Mouse (Mus musculus) right cerebral cortex, adult 18-20 months (tissue): ENCODE results near the gene Abcb11.
A peak's percentile ranks its signal among the peaks of the same experiment; 100 is the strongest.
"Not testable (repeated sequence)": the region's sequence is repeated elsewhere in the genome, so short reads cannot be mapped to it uniquely, and the experiment has no call there.

ENCODE experiments used
- DNase-seq: peaks from one replicate; pipeline ENCODE4 v3.0.0; 2022; ENCODE audit warnings: mixed read lengths

The Abcb11 gene

DNA sequence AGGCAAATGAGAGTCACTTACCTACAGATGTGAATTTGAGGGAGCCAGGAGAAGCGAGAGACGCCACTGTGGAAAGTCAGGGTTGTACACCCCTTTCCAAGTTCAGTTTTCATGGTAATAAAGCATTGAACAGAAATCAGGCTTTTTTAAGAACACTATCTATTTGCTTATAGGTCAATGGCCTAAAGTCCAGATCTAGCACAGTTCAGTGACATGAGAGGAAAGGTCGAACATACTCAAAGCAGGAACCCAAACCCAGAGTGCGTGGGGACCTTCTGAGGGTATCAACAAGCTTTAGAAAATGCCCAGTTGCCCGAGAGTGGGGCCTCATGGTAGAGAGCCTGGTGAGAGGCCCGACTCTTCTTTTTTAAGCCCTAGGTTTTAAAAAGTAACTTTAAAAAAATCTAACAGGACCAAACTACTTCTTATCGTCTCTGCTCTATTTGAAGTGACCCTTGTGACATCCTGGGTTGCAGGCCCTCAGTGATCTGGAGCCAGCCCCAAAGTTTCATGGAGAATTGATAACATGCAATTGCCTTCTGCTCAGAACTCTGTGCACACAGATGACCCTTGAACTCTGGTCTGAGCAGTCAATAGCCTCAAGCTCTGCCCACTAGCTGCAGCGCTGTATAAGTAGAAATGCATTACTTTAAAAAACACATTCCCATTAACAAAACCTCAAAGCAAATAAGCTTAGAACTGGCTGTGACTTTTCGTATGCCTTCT lies at the start of gene Abcb11:
TSS of gene Abcb11 (minus strand) at position 121 of the 726 bp plus-strand sequence.
- no peak for DNase-seq

DNA sequence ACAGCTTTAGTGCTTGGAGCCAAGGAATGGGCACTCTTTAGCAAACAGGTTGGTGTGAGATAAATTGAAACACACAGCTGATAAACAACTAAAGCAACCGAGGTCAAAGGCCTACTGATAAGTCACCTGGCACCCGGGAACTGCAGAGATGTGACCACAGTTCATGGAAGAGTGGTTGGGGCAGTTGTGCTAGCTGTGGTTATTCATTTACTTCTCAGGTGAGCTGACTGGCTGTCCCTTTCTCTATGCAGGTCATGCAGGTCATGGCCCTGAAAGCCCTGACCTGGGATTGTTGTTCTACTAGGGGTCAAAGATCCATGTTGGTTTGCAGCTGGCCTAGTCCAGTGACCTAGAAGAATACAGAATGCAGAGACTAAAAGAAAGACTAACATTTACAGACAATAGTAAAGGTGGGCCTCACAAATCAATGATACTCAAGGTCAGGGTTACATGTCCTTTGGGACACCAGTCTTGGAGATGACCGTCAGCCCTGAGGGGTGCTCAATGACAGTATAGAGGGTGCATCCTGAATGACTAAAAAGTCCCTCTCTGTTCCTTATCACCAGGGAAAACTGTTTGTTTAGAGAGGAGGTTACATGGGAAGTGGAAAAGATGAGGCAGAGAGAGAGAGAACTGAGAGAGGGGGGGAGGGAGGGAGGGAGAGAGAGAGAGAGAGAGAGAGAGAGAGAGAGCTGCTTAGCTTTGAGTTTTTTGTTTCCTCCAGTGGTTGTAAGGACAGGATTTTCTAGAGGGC lies 43.9 kb upstream of the Abcb11 start:
- DNase-seq = no peak

DNA sequence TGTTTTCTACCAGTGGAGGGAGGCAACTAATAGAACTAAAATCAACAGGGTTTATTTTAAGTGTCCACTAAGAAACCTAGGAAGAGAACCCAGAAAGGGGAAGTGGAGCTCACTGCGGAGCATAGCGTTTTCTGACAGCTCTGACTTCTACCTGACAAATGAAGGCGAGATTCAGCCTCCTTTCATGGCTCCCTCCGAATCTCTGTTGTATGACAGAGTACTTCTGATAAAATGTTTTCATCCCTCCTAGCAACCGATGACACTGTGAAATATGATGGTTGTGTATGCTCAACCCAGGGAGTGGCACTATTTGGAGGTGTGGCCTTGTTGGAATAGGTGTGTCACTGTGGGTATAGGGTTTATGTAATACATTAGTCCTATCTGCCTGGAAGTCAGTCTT lies 40.4 kb upstream of the Abcb11 start:
- DNase-seq = no peak

DNA sequence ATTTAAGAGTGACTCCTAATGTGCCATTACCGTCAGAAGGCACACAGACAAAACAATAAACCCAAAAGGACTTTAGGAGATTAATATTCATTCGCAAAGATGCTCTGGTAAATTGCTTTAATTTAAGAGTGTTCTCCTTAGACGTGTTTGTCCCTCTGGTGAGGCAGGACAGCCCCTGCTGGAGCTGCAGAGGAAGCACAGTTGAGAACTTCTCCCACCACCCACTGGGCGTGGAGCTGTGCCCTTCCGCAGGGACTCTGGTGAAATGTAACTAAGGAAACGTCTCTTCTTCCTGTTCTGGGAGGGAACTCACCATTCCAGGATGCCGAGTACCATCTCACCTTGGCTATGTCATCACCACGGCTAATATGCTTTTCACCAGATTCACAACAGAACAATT lies 39.3 kb upstream of the Abcb11 start:
- no peak for DNase-seq

DNA sequence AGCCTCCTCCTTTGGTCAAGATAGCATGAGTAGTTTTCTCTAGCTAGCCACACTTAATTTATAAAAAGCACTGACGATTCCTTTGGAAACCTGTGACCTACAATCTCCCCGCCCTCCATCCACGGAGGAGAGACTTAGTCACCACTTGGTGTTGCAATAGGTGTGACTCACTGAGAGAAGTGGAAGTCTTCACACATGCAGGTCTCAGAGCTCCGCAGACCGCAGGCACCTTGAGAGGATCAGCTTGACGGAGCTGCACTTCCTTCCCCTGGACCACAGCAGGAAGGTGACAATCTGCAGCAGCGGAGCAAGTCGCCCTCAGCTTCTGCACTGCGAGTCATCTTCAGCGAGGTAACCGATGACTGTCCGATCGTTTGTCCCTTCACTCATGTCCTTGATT lies 37.9 kb upstream of the Abcb11 start, which contains the start of gene Dhrs9:
TSS of gene Dhrs9 (plus strand) at position 165 of the 400 bp plus-strand sequence.
- peak; percentile 32 for DNase-seq

DNA sequence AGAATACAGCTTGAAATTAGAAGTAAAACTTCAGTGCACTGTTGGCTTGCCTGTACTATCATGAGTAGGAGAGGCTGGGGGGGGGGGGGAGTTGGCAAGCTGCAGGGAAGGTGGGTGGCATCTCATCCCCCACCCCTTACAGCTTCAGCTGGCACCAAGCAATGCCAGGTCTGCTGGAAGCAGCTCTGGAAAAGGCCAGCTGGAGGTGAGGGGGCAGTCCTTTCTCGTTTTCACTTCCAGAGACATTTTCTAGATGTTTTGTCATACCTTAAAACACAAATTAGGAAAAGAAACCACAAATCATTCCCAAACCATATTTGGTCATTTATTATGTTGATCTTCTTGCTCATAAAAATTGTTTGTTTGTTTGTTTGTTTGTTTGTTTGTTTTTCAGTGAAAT lies 37.4 kb upstream of the Abcb11 start:
- DNase-seq = no peak

DNA sequence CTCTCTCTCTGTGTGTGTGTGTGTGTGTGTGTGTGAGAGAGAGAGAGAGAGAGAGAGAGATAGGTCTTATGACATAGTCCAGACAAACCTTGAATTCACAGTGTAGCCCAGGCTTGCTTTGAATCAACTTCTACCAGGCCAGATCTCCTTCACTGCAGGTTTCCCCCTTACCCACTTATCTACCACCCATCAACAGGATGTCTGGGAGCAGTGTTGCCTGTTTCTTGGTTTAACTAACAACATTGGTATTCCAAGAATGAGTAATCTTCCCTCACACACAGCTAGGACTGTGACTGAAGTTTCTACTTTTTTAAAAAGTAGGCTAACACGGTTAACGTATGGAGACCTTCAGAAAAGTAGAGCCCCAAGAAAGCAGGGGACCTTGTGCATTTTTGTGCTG lies 34.4 kb upstream of the Abcb11 start:
- DNase-seq = no peak

DNA sequence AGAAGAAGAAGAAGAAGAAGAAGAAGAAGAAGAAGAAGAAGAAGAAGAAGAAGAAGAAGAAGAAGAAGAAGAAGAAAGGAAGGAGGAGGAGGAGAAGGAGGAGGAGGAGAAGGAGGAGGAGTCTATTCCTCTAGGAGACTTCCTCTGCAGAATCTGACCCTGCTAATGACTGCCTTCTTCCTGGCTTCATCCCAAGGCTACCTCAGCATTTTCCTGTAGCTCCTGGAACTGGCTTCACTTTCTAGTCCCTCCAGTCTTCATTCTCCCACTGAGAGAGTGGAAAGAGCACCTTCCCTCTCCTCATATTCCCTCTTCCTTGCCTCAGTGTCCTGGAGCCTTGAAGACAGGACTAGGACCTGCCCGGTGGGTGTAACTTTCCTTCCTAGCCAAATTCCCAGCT lies 22.9 kb upstream of the Abcb11 start:
- DNase-seq = no peak

DNA sequence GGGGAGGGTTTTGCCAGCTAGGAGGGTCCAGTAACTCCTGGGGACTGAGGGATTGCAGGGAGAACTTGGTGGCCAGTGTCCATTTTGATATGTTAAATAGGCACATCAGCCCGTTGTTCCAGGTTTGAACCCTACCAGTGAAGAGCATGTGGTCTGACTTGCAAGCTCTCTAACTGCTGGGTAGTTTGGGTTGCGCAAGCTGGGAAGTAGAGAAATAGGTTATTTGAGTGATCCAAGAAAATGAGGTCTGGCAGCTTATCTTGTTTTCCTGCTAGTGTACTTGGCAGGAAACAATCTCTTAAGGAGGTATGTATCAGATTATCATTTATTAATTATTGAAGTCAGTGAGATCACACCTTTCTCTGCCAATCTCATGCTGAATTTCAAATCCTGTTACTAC lies 22.4 kb upstream of the Abcb11 start:
- no peak for DNase-seq

DNA sequence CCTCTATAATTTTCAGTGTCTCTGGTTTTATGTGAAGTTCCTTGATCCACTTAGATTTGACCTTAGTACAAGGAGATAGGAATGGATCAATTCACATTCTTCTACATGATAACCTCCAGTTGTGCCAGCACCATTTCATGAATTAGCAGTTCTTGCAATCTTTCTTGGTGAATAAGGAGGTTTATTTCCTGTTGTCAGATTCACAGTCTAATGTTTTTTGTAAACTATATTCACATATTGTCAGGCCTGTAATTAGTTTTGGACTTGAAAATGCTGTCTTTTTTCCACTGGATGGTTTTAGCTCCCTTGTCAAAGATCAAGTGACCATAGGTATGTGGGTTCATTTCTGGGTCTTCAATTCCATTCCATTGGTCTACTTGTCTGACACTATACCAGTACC lies 13.0 kb upstream of the Abcb11 start:
- not testable (repeated sequence) for DNase-seq

DNA sequence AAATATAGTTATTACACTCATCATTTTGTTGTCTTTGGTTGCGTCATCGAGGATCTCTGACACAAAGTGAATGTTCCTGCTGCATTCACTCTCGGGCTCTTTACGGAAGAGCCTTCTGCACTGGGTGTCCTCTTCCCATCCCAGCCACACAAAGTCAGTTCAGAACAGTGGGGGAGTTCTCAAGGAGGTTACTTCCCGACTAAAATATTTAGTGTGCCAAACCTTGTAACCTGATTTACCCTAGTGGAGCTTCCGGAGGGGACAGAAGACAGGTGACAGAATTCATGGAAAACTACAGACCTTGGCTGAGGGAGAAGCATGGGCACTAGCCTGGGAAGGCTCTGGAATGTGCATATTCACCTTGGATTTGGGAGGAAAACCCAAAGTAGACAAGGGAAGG lies 910 bp downstream of the Abcb11 start:
- DNase-seq = no peak

DNA sequence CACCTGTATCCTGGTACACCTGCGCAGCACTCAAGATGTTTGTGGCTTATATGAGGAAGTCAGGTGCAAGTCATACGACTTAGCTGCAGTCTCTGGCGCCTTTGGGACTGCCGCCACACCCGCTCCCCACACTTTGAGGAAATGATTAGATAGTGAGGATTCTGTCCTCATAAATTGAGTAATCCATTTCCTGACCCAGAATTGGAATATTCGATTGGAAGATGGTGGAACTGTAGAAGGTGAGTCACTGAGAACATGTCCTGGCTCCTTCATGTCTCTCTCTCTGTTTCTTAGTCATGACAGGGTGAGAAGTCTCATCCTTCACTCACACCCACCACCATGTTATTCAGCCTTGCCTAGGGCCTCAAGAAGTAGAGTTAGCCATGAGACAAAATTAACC lies 10.9 kb downstream of the Abcb11 start:
- DNase-seq = not testable (repeated sequence)

DNA sequence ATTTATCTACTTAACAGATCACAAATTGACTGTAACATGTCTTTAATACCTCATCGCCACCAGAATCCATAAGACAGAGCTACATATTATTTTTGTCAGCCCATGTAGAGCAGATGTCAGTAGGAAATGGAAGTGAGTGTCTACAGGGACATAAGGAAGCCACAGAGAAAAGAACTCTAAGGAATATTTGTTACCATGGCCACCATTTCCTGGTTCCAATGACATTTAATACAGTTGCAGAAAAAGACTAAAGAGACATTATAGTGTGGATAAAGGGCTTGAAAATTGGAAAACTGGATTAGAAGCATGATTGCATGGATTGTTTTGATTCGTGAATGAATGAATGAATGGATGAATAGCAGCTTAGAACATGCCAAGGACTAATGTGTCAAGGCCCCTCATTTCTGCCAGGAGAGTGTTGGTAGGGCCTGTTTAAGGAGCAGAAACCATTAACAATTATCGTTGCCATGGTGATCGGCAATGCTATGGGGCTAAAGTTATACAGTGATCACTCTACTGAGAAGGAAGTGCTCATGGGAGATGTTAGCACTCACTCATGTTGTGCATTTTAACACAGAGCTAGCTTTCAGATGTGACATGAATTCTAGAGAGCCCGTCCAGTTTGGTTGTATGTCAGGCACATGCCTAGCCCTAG lies 13.8 kb downstream of the Abcb11 start:
- no peak for DNase-seq

DNA sequence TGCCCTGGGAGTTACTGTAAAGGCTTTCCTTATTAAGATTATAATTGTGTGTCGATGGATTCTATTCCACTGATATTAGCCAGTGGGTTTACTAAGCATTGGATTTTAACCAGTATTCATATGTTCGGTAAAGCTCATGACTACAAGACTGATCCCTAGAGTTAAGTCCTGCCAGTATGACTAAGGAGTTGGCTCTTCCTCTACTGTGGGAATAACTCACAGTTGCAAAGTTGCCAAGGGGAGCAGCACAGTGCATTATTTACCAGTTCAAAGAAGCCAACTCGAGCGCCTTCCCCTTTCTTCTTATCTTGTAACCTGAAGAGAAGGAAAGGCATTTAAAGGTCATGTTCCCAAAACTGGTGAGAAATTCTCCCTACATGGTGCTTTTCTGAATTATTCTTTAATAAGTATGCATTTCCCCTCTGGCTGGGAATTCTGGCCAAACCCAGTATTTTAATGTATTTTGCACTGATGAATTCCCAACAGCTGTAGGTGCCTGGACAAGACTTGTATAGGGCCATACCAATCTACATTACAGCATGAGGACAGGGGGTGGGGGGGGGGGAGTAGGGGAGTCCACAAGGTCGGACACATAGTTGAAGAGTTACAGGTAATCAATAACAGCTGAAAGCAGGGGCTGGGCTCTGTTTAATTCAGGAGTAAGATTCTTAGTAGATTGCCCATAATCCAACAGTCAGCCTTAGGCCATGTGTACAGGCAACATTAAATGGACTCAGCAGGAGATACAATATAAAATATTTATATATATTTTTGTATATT lies 17.3 kb downstream of the Abcb11 start:
- DNase-seq = no peak

DNA sequence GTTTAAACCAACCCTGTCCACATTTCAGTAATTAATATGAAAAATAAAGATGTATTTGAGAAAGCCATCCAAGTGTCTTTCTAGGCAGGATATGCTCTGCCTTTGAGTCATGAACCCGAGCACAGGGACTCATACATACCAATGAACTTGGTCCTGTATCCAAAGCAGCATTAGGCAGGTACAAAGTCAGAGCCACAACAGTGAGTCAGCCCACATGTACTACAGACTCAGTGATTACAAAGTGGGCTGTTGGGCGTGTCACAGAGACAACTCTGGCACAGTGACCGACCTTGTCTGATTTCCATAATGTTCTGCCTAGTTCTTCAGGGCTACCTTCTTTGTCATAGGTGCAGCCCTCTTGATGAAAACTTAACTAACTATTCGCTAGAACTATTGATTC lies 19.4 kb downstream of the Abcb11 start:
- no peak for DNase-seq

DNA sequence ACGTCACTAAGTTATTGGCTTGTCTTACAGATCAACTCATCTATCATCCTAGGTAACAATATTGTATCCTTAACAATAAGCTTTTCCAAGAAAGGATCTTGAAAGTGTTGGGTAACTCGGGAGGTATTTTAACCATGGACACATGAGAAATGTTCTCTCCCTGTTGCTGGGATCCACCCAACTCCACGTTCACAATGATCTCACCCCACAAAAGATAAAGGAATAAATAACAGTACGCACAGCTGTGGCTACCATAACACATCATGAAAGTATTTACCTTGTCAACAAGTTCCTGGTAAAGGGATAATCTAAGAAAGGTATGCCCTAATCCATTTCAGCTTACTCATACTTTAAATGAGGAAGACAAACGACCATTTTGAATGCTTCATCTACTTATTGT lies 21.0 kb downstream of the Abcb11 start:
- DNase-seq = no peak

DNA sequence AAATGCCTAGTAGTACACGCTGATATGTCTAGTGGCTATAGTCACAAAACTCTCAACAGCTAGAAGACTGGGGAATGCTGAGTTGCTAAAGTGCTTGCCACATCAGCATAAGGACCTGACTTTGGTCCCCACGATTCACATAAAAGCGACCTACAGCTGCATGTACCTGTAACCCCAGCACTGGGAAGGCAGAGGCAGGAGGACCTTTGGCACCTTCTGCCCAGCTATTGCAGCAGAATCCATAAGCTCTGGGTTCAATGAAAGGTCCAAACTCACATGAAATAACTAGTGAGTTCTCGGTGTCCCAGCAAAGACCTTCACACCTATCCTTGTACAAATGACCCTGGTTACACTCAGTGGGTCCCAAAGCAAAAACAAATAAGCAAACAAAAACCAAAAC lies 31.1 kb downstream of the Abcb11 start:
- DNase-seq = no peak

DNA sequence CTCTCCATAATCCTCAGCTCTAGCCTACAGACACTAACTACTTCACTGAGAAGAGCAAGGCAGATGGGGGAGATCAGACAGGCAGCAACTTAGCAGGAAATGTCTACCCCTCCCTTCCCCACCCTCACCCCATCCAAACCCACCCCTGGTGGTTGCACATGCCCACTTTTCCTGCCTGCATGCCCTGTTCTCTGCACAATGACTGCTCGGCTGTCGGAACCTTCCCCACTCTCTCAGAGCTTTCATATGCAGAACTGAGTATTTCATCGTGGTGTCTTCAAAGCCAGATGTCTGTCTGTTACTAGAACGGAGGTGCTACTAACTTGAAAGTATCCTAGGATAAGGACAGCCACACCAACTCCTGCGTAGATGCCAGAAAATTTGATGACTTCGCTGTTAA lies 34.3 kb downstream of the Abcb11 start:
- no peak for DNase-seq

DNA sequence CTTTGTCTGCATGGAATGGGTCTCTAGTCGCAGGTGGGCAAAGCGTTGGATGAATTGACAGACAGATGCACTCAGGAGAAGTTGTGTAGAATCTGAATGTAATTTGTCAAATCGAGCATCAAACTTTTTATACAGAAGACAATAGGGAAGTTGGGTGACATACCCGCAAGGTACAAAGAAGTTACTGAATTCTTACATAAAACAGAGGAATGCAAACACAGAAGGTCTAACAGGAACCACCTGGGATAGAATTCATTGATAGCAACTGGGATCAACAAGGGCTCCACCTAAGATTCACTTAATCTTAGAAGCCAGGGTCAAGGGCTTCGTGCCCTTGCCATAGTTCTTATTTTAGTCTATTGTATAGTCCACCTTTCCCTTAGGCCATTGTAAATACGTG lies 41.8 kb downstream of the Abcb11 start:
- DNase-seq = not testable (repeated sequence)

DNA sequence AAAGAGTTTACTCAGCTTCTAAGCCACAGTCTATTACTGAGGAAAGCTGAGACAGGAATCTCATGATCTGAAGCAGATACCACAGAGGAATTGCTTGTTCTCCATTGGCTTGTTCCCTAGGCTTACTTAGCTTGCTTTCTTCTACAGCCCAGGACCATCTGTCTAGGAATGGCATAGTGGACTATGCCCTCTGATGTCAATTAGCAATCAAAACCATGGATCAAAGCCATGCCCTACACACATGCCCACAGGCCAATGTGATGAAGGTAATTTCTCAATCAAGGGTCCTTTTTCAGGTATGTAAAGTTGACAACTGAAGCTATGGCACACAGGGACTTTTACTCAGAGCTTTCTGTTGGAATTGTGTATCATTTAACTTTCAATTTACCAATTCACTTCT lies 47.9 kb downstream of the Abcb11 start:
- no peak for DNase-seq

DNA sequence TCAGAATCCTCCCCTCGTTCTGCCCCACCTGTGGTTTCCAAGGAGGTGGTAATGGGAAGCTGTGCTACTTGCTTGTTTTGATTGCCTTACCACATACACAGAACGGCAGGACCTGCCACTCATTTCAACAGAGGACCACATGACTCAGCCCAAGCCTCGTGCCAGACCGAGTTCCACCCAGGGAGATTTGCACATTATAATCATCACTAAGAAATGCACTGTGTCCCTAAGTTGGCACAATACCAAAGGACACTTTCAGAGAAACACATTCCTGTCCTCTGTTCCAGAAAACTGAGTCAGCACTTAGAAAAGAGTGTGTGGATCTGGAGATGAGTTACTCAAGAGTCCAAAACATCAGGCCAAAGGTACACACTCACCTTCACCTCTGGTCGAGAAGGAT lies 53.4 kb downstream of the Abcb11 start:
- DNase-seq = no peak

DNA sequence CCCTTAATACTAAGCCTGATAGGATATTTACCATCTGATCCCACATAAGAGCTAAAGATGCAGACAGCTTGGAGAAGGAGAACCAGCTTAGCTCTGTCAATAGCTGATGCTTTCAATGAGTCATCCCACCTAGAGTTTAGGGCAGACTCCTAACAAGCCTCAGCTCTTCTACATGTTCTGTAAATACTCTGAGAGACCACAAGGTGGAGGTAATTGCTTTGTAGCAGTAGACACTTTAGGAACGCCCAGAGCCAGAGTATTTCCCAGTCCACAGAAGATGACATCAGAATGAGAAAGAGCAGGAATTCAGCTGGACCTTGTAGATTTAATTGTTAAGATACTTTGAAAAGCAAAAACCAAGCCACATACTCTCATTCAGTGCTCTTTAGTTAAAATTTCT lies 66.5 kb downstream of the Abcb11 start:
- DNase-seq = peak; percentile 3

DNA sequence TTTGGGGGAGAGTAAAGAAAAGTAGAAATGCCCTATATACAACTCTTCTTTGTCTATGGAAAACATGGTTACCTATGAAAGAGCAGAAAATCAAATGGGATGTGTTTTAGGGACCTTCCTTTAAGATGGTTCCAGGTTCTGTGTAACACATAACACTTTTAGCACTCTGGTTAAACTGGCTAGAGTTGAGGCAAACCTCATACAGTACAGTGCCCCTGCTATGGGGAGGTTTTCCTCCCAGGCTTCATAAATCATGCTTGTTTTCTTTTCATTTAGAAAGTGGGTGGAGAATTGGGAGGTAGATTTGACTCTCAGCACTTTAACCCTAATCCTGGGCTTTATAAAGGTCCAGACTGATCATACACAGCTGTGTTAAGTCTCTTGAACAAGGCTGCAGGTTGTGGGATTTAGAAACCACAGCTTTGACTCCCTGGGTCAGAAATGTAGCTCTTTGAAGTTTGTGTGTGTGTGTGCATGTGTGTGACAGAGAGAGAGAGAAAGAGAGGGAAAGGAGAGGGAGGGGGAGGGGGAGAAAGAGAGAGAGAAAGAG lies 78.3 kb downstream of the Abcb11 start:
- no peak for DNase-seq
